Mouse (Mus musculus) gastrocnemius, adult 2 months (tissue): ENCODE results near the gene Trib3. TPM values are rescaled to one million over a fixed set of nuclear protein-coding genes. Genes with fewer than 3 reads are reported as not detected.

Experiments used
- DNase-seq: peaks from one replicate; pipeline ENCODE4 v3.0.0; 2022
- H3K27ac ChIP-seq: fragments of 200-600 bp; 2 replicates; pipeline ENCODE4 v1.8.1; 2022; ENCODE audit warnings: mild to moderate bottlenecking
- H3K4me3 ChIP-seq: fragments of 200-600 bp; 2 replicates; pipeline ENCODE4 v1.8.1; 2022; ENCODE audit warnings: mild to moderate bottlenecking, moderate library complexity
- CTCF ChIP-seq: fragments of 200-600 bp; IDR thresholded peaks from 2 replicates; pipeline ENCODE4 v1.8.1; 2022; ENCODE audit warnings: antibody characterized with exemption, mild to moderate bottlenecking, moderate library complexity
- intact Hi-C: fragments of 180-260 bp; cut with DNase I; formaldehyde crosslinking; loops from one replicate; pipeline ENCODE4 v1.15.1; 2025
- long read RNA-seq, 2 experiments: library from polyadenylated mRNA; stranded (forward); transcript quantifications; one replicate each; pipeline ENCODE4 v2.0.0; 2021
- total RNA-seq, 2 experiments: library from RNA; stranded (reverse); gene quantifications; 2 replicates each; pipeline ENCODE4 v1.2.3; 2021

Gene Trib3
- 1 to 10 TPM; 1.2 to 1.4 TPM for total RNA-seq
- long read RNA-seq, experiment 1, partial matches to known transcripts, result 0 of 1 reads
- long read RNA-seq, experiment 1, other reads (novel, unspliced or antisense), result 0 of 1 reads
- long read RNA-seq, experiment 2, partial matches to known transcripts, result 0 of 3 reads
- long read RNA-seq, experiment 2, other reads (novel, unspliced or antisense), result 0 of 3 reads

DNA sequence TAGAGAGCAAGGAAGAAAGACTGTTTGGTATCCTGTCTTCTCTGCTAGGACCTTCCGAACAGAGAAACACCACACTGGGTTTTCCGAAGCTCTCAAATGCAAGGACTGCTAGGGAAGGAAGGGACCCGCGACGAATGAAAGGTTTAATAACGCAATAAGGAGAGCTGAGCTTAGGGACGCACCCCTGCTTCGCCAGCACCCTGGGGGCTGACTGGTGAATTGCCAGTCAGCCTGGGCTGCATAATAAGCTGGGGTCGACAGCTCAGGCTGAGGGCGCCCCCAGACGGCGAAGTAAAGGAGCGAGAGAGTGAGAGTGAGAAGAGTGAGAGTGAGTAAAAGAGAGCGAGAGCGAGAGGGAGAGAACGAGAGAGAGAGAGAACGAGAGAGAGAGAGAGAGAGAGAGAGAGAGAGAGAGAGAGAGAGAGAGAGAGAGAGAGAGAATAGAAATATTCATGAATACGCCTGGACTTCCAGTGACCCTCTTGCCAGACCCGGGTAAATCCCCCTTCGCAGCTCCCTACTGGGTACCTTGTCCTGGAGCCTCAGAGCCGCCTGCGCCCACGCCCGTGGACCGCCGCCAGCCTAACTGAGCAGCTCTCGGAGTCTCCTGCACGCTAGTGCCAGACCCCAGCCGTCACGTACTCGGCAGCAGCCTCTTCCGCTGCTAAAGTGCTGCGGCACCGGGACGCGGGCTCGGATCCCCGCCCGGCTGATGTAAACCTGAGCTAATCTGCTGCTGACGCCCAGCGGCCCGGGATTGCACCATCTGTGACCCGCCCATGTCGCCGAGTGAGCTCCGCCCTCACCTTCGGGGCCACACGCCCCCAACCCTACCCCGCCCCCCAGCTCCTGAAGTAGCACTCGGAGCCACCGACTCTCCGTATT is at the start of gene Trib3:
Trib3 (minus strand) TSS at position 704 of the 885 bp plus-strand sequence.
- H3K4me3 ChIP-seq, result peak within 1 kb of the TSS; percentile 79
- intact Hi-C loops, result no loop called here
- peak; percentile 88 for DNase-seq
- peak within 1 kb of the TSS; percentile 88 for H3K27ac ChIP-seq
- TF ChIP-seq CTCF, result peak; percentile 61

DNA sequence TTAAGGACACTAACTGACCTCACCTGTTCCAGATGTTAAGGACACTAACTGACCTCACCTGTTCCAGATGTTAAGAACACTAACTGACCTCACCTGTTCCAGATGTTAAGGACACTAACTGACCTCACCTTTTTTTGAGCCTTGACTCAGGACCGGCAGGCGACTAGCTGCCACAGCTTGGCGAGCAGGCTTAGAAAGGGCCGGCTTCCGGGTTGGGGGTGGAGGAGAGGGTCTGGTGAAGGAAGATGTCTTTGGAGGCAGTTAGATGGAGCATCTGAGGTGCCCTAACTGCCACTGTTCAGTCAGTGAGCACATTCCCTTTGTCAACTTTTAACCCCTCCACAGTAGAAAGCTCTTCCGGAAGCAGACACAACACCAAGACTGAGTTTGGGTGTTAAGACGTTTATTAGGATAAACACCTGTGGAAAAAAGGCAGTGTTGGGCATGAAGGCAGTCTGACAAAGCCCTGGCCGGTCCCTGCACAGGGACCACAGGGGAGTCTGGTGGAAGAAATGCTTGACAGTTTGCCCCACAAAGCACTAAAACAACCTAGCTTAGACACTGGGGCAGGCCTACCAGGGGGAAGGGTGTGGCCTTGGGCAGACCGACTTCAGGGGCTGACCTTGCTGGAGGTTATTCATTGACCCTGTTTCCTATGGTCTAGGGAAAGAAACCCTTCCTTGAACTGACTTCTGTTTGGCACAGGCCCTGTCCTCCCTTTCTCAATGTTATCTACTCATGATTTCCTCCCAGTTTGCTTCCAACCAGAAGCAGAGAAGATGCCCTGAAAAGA is 49.6 kb upstream of the Trib3 start:
- DNase-seq, result no peak
- no peak overlapping the region for H3K4me3 ChIP-seq
- intact Hi-C loops, result loop anchor here (1.0 kb wide), 1 partner anchor 44 kb away; no protein-coding TSS in a partner anchor
- no peak for TF ChIP-seq CTCF
- H3K27ac ChIP-seq, result no peak overlapping the region

DNA sequence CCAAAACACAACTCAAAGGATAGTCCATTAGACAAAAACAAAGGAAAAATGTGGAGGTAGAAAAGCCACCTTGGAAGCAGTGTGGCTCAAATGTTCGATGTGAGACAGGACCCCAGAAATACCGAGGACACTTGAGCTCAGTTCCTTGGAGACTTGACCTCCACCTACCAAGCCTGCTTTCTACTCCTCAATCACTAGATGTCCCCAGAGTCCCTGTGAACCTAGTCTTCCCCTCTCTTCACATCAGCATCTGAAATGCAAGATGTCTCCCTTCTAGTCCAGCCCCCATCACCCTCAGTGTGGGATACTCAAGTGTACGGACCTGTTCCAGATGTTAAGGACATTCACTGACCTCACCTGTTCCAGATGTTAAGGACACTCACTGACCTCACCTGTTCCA is 49.0 kb upstream of the Trib3 start:
- peak; percentile 29 for DNase-seq
- Histone ChIP-seq H3K27ac (no peak overlapping the region), H3K4me3 (no peak overlapping the region)
- peak; percentile 82 for TF ChIP-seq CTCF
- intact Hi-C loops, result loop anchor here (1.0 kb wide), 1 partner anchor 45 kb away; no protein-coding TSS in a partner anchor

DNA sequence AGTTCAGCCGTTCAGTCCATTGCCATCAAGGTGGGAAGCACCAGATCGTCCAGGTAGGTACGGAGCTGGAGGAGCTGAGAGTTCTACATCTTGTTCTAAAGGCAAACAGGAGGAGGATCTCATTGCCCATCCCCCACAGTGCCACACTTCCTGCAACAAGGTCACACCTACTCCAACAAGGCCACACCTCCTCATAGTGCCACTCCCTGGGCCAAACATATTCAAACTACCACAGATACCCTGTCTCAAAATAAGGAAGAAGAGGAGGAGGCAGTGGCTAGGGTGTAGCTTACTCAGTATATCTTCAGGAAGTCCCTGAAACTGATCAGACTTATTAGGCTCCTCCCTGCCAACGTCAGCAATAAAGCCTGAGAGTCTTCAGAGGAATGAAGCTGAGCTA is 40.4 kb upstream of the Trib3 start:
- intact Hi-C loops, result no loop called here
- no peak overlapping the region for H3K27ac ChIP-seq
- no peak for TF ChIP-seq CTCF
- no peak overlapping the region for H3K4me3 ChIP-seq
- no peak for DNase-seq

DNA sequence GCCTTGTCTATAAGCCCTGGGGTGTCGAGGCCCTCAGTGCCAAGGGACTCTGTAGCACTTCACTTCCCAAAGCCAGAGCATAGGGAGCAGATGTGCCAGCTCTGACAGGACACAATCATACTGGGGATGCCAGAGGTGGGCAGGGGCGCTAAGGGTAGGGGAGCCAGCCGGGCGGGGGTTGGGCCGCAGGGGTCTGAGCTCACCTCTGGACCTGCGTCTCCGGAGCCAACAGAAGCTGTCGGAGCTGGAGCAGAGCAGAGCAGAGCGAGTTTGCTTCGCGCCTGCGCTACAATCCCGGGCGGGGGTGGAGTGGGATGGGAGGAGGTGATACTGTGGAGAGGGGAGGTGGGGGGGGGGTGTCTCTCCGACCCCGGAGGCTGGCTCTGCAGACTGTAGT is 32.5 kb upstream of the Trib3 start, which contains the start of gene Nrsn2:
Nrsn2 (minus strand) TSS at position 294 of the 397 bp plus-strand sequence.
- intact Hi-C loops, result no loop called here
- DNase-seq, result no peak
- no peak for TF ChIP-seq CTCF
- no peak within 1 kb of the TSS for H3K27ac ChIP-seq
- H3K4me3 ChIP-seq, result no peak within 1 kb of the TSS

DNA sequence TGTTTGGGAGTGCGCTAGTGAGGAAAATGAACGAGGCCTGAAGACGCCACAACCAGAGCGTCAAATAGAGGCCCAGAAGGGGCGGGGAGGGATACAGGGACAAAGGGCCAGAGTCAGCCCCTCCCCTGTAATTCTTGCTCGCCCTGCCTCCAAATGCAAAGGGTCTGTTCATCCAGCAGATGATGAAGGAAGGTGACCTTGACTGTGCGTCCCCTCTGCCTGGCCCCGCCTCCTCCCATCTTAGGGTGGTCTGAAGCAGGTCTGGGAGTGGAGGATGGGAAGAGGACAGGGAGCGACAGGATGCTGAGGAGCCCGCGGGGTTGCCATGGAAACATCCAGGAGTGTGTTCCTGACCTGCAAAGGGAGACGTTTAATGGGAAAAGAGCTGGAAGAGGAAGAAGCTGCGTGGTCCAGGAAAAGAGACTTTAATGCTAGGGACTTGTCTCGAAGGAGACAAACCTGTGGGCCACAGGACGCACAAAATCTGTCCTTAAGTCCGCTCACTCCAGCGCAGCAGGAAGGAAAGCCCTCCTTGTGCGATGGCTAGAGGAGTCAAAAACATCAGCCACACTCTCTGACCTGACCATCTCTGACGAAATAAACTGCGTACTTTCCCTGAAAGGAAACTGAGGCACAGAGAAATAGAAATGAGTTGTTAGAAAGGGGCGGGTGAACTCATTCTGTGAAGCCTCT is 32.0 kb upstream of the Trib3 start:
- DNase-seq, result no peak
- Histone ChIP-seq H3K27ac (no peak overlapping the region), H3K4me3 (no peak overlapping the region)
- no peak for TF ChIP-seq CTCF
- intact Hi-C loops, result no loop called here

DNA sequence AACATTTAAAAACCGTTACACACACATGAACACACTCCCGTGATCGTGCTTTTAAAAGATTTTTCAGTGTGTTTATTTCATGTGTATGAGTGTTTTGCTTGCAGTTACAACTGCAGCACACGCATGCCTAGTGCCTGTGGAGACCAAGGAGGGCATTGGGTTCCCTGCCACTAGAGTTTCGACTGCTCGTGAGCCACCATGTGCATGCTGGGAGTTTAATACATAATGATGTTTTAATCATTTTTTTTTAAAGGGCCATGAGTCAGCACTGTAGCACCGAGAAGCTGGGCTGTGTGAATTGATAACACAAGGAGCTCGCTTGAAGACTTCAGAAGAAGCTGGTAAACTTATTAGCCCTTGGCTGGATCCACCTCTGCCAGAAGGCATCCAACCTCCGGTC is 29.7 kb upstream of the Trib3 start:
- DNase-seq, result no peak
- no peak overlapping the region for H3K27ac ChIP-seq
- no peak for TF ChIP-seq CTCF
- intact Hi-C loops, result no loop called here
- no peak overlapping the region for H3K4me3 ChIP-seq

DNA sequence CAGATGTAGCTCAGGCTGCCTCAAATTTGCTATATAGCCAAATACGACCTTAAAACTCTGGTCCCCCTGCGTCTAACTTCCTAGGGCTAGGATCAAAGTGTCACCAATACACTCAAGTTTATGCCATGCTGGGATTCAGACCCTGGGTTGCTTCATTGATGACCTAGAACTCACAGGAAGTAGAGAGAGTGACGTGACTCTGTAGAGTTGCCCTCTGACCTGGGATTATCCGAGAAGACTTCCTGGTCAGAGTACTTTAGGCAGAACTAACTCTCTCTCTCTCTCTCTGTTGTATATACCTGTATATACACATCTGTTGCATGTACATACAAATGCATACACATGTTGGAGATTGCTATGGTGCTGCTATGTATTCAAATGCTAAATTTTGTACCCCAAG is 28.8 kb upstream of the Trib3 start:
- no peak overlapping the region for H3K4me3 ChIP-seq
- intact Hi-C loops, result no loop called here
- no peak overlapping the region for H3K27ac ChIP-seq
- no peak for TF ChIP-seq CTCF
- no peak for DNase-seq

DNA sequence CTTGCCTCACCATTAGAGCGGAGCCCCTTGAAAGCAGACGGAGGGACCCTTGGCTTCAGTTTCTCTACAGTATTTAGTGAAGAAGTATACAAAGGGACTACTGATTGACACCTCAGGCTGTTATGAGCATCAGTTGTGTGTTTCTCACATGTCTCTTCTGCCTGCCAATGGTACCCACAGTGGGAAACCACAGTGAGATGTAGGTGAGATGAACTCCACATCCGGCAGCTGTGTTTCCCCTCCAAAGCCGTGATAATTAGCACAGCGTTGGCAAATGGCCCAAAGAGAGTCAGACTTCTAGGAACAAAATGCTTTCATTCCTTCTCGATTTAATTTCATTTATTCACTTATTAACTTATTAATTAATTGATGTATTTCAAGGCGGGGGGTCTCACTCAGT is 28.3 kb upstream of the Trib3 start:
- Histone ChIP-seq H3K4me3 (no peak overlapping the region), H3K27ac (no peak overlapping the region)
- intact Hi-C loops, result no loop called here
- no peak for TF ChIP-seq CTCF
- DNase-seq, result no peak

DNA sequence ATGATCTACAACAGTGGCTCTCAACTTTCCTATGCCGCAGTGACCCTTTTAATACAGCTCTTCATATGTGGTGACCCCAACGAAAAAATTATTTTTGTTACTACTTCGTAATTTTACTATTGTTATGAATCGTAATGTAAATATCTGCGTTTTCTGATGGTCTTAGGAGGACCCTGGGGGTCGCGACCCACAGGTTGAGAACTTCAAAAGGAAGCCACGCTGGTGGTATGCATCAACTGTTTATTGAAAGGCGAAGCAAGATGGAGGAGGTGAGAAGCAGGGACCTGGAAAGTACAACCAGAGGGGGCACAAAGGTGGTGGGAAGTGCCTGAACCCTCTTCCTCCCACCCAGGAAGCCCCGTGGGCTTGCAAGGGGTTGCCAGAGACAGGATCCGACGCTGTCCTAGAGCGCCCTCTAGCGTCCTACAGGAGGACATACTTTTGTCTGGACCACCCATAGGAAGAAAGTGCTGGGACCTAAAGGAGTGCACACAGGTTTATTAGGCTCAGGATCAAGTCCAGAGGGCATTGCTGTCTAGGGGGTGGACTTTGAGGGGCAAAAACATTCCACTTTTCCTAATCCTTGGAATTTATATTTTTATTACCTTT is 24.8 kb upstream of the Trib3 start:
- peak overlapping the region; percentile 43; the same call in 1 of the 2 replicates for H3K4me3 ChIP-seq
- DNase-seq, result peak; percentile 50
- no peak overlapping the region for H3K27ac ChIP-seq
- peak; percentile 95 for TF ChIP-seq CTCF
- intact Hi-C loops, result loop anchor here (5.0 kb wide), 1 partner anchor 341 kb away; no protein-coding TSS in a partner anchor

DNA sequence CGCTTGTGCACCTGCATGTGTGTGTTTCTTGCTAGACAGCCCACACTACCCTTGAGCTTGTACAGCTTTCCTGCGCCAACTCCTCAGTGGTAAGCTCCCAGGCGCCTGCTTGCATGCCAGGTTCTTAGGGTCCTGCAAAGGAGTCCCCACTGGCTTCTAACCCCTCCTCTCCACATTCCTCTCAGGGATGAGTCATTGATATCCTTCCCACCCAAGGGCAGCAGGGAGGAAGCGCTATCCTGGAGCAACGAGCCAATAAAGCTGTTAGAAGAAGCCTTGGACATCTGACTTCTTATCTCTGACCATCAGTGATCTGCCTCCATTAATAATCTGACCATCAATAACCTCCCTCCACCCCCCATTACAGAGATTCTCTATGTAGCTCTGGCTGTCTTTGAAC is 24.1 kb upstream of the Trib3 start:
- TF ChIP-seq CTCF, result no peak
- intact Hi-C loops, result loop anchor here (5.0 kb wide), 1 partner anchor 341 kb away; no protein-coding TSS in a partner anchor
- no peak overlapping the region for H3K27ac ChIP-seq
- H3K4me3 ChIP-seq, result no peak overlapping the region
- DNase-seq, result no peak
